Mouse (Mus musculus) kidney, embryonic 15.5 days (tissue): Measurements from ENCODE around the gene Htr1d. TPM values are rescaled to one million over a fixed set of nuclear protein-coding genes. Genes with fewer than 3 reads are reported as not detected.

Experiments used
- ATAC-seq: fragments of 200-750 bp; cut with Nextera tagmentation; replicated peaks from 2 replicates; pipeline ENCODE4 v1.8.0; 2017; ENCODE audit warnings: moderate TSS enrichment; ENCODE audit not compliant: low FRiP score
- H3K27ac ChIP-seq: fragments of 300-500 bp; sonication (generic); 2 replicates; pipeline ENCODE4 v1.5.1; 2015; ENCODE audit warnings: mild to moderate bottlenecking, inconsistent platforms
- H3K27me3 ChIP-seq: fragments of 300-500 bp; sonication (generic); 2 replicates; pipeline ENCODE4 v1.6.1; 2015; ENCODE audit warnings: inconsistent platforms
- H3K36me3 ChIP-seq: fragments of 300-500 bp; sonication (generic); 2 replicates; pipeline ENCODE4 v1.6.1; 2015; ENCODE audit warnings: inconsistent platforms
- H3K4me1 ChIP-seq: fragments of 300-500 bp; sonication (generic); 2 replicates; pipeline ENCODE4 v1.6.1; 2015; ENCODE audit warnings: inconsistent platforms
- H3K4me2 ChIP-seq: fragments of 300-500 bp; sonication (generic); 2 replicates; pipeline ENCODE4 v1.6.1; 2015; ENCODE audit warnings: moderate library complexity, mild to moderate bottlenecking, inconsistent platforms
- H3K4me3 ChIP-seq: fragments of 300-500 bp; sonication (generic); replicated peaks from 2 replicates; pipeline ENCODE4 v1.5.1; 2015; ENCODE audit warnings: mild to moderate bottlenecking, inconsistent platforms
- H3K9ac ChIP-seq: fragments of 300-500 bp; sonication (generic); 2 replicates; pipeline ENCODE4 v1.6.1; 2015; ENCODE audit warnings: mild to moderate bottlenecking, inconsistent platforms
- H3K9me3 ChIP-seq: fragments of 300-500 bp; sonication (generic); replicated peaks from 2 replicates; pipeline ENCODE4 v1.6.1; 2016; ENCODE audit warnings: inconsistent platforms
- WGBS: fragments of 180-500 bp; shearing (Covaris S2); methylation state at CpG from one replicate; pipeline ENCODE4 v1.1.7; 2015; ENCODE audit warnings: mixed read lengths; 5-methylcytosine and 5-hydroxymethylcytosine counted together
- polyA plus RNA-seq: library from polyadenylated mRNA; unstranded; fragments of >200 nt; fragmentation: Nextera tagmentation; extraction: Ambion mirVana; gene quantifications from 2 replicates; pipeline ENCODE4 v1.2.1, GENCODE M21; 2015

The Htr1d gene
- polyA plus RNA-seq, 1 experiment from 2014 or later: 0.44 TPM

DNA sequence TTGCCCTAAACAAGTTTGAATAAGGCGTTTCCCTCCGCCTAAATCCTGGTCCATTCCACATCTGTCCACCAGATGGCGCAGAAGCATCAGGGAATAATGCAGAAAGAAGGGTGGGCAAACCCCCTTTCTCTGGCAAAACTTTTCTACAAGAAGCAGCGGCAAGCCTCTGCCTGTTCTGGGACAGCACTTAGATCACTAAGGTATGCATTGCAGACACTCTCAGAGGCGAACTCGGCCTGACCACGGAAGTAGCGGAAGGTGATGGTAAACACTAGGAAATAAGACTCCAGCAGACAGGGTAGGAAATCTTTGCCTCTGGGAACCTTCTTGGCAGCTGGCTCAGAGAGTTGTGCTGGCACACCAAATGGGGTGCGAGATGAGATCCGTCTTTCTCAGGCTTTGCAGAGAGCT, 31.5 kb downstream of the Htr1d start:
- Histone ChIP-seq H3K4me1 (peaks cover 14% of the 10 kb centered on the region), H3K9me3 (no peaks in the 10 kb centered on the region), H3K27me3 (no peaks in the 10 kb centered on the region), H3K9ac (no peak overlapping the region), H3K4me2 (peak overlapping the region; percentile 59), H3K27ac (no peak overlapping the region), H3K4me3 (peak overlapping the region; percentile 33), H3K36me3 (no peaks in the 10 kb centered on the region)
- 5% methylated on average over 10 of the region's 10 CpGs for WGBS
- no peak for ATAC-seq

DNA sequence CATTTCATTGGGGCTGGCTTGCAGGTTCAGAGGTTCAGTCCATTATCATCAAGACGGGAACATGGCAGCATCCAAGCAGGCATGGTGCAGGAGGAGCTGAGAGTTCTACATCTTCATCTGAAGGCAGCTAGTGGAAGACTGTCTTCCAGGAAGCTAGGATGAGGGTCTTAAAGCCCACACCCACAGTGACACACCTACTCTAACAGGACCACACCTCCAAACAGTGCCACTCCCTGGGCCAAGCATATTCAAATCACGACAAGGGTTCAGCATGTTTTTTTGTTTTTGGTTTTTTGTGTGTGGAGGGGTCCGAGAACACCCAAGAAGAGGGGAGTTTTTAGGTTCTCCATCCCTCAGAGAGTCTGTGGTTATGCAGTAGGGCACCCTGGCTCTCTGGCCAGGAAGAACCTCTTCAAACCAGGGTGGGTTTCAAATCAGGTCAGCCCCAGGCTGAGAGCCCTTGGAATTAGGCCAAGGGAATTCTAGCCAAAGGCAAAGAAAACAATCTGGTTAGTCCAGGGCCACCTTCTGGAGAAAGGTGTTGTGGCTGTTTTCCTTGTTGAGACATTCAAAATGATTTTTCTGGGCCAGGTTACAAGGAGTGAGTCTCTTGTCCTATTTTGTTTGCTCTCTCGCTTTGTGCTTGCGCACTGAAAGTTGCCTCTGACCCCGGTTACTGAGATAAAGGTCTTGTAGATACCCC, 33.3 kb downstream of the Htr1d start:
- Histone ChIP-seq H3K27me3 (peaks cover 7% of the 10 kb centered on the region; the same call in 1 of the 2 replicates), H3K4me3 (no peak overlapping the region), H3K4me2 (no peak overlapping the region), H3K4me1 (peaks cover 10% of the 10 kb centered on the region), H3K9ac (no peak overlapping the region), H3K9me3 (no peaks in the 10 kb centered on the region), H3K36me3 (no peaks in the 10 kb centered on the region), H3K27ac (no peak overlapping the region)
- WGBS: 92% methylated on average over 6 of the region's 6 CpGs
- no peak for ATAC-seq

DNA sequence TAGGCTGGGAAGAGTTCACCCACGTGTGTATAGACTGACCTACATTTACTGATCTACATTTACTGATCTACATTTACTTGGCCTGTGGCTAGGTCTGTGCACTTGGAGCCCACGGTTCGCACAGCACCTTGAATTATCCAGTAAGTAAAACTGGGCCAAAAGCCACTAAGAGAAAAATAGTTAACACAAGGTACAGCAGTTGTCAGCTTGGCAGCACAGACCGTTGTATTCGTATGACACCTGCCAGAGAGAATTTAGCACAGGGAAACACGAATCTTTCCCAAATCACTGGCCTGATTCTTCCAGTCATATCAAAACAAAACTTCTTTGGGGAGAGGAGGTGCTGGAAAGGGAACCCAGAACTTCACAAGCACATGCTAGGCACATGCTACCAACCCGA, 35.0 kb downstream of the Htr1d start:
- no peak overlapping the region for H3K4me3 ChIP-seq
- H3K9me3 ChIP-seq: no peaks in the 10 kb centered on the region
- no peak overlapping the region for H3K27ac ChIP-seq
- WGBS: 80% methylated on average over 7 of the region's 7 CpGs
- H3K36me3 ChIP-seq: no peaks in the 10 kb centered on the region
- no peak for ATAC-seq
- peaks cover 10% of the 10 kb centered on the region for H3K27me3 ChIP-seq
- no peak overlapping the region for H3K9ac ChIP-seq
- no peak overlapping the region for H3K4me2 ChIP-seq
- peaks cover 18% of the 10 kb centered on the region for H3K4me1 ChIP-seq

DNA sequence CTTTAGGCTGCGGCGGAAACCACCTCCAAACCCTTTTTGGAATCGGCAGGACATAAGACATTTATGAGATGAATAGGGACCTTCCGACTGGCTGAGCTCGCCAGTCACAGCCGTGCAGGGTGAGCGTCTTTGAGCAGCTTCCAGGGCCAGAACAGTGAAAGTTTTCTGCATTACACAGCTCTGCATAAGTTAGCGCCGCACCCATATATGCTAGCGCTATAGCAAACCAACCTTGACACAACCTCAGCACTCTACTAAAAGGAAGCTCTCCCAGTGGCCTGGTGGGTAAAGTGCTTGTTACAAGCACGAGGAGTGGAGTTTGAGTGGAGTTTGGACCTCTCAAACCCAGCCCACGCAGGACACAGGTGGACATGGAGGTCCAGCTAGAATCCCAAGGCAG, 35.9 kb downstream of the Htr1d start:
- H3K4me2 ChIP-seq: no peak overlapping the region
- H3K36me3 ChIP-seq: no peaks in the 10 kb centered on the region
- H3K9me3 ChIP-seq: no peaks in the 10 kb centered on the region
- H3K27ac ChIP-seq: no peak overlapping the region
- no peak overlapping the region for H3K9ac ChIP-seq
- ATAC-seq: no peak
- H3K4me3 ChIP-seq: no peak overlapping the region
- peaks cover 17% of the 10 kb centered on the region for H3K27me3 ChIP-seq
- H3K4me1 ChIP-seq: peaks cover 26% of the 10 kb centered on the region
- 81% methylated on average over 12 of the region's 12 CpGs for WGBS

DNA sequence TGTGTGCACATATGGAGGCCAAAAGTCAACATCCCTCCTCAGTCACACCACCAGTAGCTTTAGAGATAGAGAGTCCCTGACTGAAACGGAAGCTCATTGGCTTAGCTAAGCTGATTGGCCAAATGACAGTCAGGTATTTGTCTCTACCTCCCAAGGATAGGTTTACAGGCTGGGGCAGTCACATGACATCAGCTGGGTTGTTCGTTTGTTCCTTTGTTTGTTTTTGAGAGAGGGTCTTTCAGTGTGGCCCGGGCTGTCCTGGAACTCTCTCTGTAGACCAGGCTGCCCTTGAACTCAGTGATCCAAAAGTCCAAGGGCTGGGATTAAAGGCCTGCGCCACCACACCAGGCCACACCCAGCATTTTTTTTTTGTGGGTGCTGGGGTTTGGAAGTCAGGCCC, 37.9 kb downstream of the Htr1d start:
- Histone ChIP-seq H3K36me3 (no peaks in the 10 kb centered on the region), H3K27me3 (peaks cover 22% of the 10 kb centered on the region), H3K4me1 (peaks cover 36% of the 10 kb centered on the region), H3K9me3 (no peaks in the 10 kb centered on the region), H3K4me3 (no peak overlapping the region), H3K9ac (no peak overlapping the region), H3K4me2 (no peak overlapping the region), H3K27ac (no peak overlapping the region)
- no peak for ATAC-seq
- WGBS: 43% methylated on average over 4 of the region's 4 CpGs

DNA sequence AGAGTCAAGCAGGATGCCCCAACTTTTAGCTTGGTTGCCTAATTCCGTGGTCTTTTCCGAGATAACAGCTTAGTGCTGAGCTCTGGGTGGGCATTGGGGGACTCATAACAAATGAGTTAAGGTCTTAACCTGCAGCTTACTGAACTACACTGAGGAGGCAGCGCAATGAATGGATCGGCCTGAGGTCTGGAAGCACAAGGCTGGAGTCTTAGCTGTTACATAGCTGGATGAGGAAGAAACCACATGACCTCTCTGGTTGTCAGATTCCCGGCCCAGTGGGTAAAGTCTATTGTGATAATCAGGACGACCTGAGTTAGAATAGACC, 38.4 kb downstream of the Htr1d start:
- Histone ChIP-seq H3K27ac (peak overlapping the region; percentile 72; the same call in 1 of the 2 replicates), H3K4me1 (peaks cover 39% of the 10 kb centered on the region), H3K9ac (peak overlapping the region; percentile 61; the same call in 1 of the 2 replicates), H3K4me3 (peak overlapping the region; percentile 64), H3K4me2 (peak overlapping the region; percentile 90), H3K36me3 (no peaks in the 10 kb centered on the region), H3K27me3 (peaks cover 22% of the 10 kb centered on the region), H3K9me3 (no peaks in the 10 kb centered on the region)
- 24% methylated on average over 6 of the region's 6 CpGs for WGBS
- ATAC-seq: no peak

DNA sequence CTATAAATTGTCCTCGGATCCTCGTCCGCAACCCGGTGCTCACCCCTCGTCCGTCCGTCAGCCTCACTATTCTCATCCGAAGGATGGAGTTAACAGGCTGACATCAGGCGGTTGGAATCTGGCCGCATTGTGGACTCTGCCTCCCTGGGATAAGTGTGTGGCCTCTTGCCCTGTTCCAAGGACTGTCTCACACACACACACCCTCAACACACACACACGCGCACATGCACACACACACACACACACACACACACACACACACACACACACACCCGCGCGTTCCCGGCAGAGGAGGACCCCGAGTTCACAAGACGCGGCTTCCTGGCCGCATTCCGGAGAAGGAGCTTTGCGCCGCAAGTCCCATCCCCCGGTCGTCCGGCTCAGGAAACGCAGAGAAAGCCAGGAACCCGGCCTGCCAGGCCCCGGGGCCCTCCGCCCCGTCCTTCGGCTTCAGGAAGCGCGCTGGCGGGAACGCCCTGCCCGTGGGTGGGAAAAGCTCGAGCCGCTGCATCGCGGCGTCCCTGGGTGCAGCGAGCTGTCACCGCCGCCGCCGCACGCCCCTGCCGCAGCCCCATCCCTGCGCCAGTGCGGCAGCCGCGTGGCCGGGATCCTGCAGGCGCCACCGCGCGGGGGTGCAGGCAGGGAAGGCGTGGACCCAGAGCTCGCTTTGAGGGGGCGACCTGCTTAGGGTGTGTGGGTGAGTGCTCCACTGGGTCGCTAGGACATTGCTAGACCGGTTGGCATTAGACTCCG, 38.9 kb downstream of the Htr1d start, which contains the start of gene 6030445D17Rik:
Gene 6030445D17Rik, plus strand, starts transcription at position 165 of the 753 bp plus-strand sequence.
- H3K27ac ChIP-seq: peak within 1 kb of the TSS; percentile 72
- H3K4me1 ChIP-seq: peaks cover 39% of the 10 kb centered on the region
- H3K4me2 ChIP-seq: peak within 1 kb of the TSS; percentile 90
- peak within 1 kb of the TSS; percentile 61 for H3K9ac ChIP-seq
- peak; percentile 77 for ATAC-seq
- H3K4me3 ChIP-seq: peak within 1 kb of the TSS; percentile 64
- no peaks in the 10 kb centered on the region for H3K9me3 ChIP-seq
- under 1% methylated on average over 60 of the region's 64 CpGs for WGBS
- H3K27me3 ChIP-seq: peaks cover 22% of the 10 kb centered on the region
- H3K36me3 ChIP-seq: no peaks in the 10 kb centered on the region

DNA sequence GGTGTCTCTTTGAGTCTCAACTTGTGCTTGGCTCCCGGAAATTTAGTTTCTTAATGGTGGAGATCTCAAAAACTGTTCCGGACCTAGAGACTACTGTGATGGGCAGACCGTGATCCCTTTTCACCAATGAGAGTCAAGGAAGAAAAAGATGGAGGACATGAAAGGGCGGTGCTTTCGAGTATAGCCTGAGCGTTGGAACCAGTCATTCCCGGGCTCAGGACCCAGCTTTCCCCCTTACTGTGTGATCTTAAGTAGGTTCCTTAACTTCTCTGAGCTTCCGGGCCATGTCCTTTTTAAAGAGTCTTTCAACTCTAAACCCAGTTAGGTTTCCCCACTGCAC, 39.5 kb downstream of the Htr1d start:
- 2% methylated on average over 8 of the region's 8 CpGs for WGBS
- peak overlapping the region; percentile 61 for H3K9ac ChIP-seq

DNA sequence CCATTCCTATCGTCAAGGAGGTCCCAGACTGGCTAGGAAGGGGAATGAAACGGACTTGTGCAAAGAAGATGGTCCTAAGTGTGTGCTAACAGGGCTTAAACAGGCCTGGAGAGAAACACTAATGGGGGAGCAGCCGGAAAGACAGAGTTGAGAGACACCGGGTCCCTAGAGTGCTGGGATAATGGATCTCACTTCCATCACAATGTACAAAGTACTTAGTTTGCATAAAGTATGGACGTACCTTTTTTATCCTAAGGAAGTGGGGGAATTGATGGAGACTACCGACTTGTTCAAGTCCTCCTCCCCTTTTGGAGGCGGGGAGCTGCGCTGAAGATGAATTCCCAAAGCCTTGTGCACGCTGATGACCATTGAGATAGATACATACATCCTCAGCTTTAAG, 40.1 kb downstream of the Htr1d start:
- Histone ChIP-seq H3K27ac (0 out of 2 replicates have a peak overlapping the region, but pooled peaks have one; percentile 5), H3K4me2 (peak overlapping the region; percentile 90), H3K4me3 (peak overlapping the region; percentile 64), H3K4me1 (peaks cover 39% of the 10 kb centered on the region), H3K9ac (no peak overlapping the region), H3K9me3 (no peaks in the 10 kb centered on the region), H3K36me3 (no peaks in the 10 kb centered on the region), H3K27me3 (peaks cover 22% of the 10 kb centered on the region)
- 20% methylated on average over 9 of the region's 9 CpGs for WGBS
- ATAC-seq: no peak

More for the DNA sequence above, 39.5 kb downstream of the Htr1d start:
- H3K36me3 ChIP-seq: no peaks in the 10 kb centered on the region
- no peaks in the 10 kb centered on the region for H3K9me3 ChIP-seq
- ATAC-seq: peak; percentile 49
- peak overlapping the region; percentile 90 for H3K4me2 ChIP-seq
- H3K4me3 ChIP-seq: peak overlapping the region; percentile 64
- peak overlapping the region; percentile 72 for H3K27ac ChIP-seq
- H3K4me1 ChIP-seq: peaks cover 39% of the 10 kb centered on the region
- H3K27me3 ChIP-seq: peaks cover 22% of the 10 kb centered on the region

DNA sequence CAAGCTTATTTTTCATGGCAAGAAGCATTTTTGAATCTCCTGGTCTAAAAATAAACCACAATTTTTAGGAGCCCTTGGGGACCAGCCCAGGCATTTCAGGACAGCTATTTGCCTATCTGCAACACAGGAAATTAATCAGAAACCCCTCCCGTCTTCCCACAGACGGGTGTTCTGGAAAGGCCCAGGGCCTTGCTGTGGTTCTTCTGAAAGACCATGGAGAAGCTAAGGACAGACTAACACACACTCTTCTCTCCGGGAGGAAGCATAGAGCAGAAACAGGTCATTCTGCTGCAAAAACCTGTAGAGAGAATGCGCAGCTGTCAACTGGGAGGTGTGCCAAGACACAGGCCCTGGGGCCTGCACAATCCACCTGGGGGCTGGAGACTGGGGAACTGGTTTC, 42.9 kb downstream of the Htr1d start:
- no peak for ATAC-seq
- Histone ChIP-seq H3K27ac (peak overlapping the region; percentile 76), H3K9ac (no peak overlapping the region), H3K4me1 (peaks cover 52% of the 10 kb centered on the region), H3K4me2 (no peak overlapping the region), H3K27me3 (peaks cover 18% of the 10 kb centered on the region), H3K36me3 (no peaks in the 10 kb centered on the region), H3K9me3 (no peaks in the 10 kb centered on the region), H3K4me3 (no peak overlapping the region)
- WGBS: 39% methylated on average over 4 of the region's 4 CpGs

DNA sequence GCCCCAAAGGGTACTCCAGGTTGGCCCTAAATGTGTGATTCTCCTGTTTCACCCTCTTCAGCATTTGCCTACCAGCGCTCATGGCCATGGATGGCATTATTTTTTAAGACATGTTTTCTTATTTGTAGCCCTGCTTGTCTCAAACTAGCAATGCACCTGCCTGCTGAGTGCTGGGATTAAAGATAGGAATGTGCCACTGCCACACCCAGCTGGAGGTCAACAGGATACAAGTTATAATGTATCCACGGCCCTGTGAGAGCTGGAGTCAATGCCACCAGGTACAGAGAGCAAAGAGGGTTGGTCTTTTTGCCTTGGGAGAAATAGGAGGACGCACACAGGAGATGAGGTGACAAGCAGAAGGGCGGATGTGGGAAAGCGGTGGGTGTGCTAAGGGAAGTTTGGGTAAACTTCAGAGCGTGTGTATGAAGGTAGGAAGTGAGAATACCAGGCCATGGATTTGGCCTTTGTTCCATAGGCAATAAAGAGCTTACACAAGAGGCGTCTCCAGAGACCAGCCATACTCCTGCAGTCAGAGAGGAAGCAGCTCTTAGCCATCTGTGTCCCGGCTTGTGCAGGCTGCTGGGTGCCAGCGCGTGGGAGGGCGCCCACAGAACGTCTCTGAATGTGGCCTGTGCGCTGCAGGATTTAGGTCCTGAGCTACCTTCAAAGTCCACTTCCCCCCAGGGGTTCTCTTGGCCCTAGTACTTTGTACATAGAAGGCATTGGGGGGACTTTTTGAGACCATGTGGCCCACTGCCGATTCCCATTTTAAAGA, 45.4 kb downstream of the Htr1d start:
- 74% methylated on average over 14 of the region's 14 CpGs for WGBS
- peak overlapping the region; percentile 72; the same call in 1 of the 2 replicates for H3K4me3 ChIP-seq
- peak overlapping the region; percentile 98; the same call in 1 of the 2 replicates for H3K27ac ChIP-seq

More for the DNA sequence above, 45.4 kb downstream of the Htr1d start:
- ATAC-seq: 0 out of 2 replicates have a peak, but pooled peaks have one; percentile 3
- peak overlapping the region; percentile 65 for H3K4me2 ChIP-seq
- peaks cover 7% of the 10 kb centered on the region; the same call in 1 of the 2 replicates for H3K27me3 ChIP-seq
- no peaks in the 10 kb centered on the region for H3K36me3 ChIP-seq
- H3K9me3 ChIP-seq: no peaks in the 10 kb centered on the region
- peaks cover 49% of the 10 kb centered on the region for H3K4me1 ChIP-seq
- no peak overlapping the region for H3K9ac ChIP-seq
